Mouse (Mus musculus): Measurements from ENCODE around the gene Proca1.

DNA sequence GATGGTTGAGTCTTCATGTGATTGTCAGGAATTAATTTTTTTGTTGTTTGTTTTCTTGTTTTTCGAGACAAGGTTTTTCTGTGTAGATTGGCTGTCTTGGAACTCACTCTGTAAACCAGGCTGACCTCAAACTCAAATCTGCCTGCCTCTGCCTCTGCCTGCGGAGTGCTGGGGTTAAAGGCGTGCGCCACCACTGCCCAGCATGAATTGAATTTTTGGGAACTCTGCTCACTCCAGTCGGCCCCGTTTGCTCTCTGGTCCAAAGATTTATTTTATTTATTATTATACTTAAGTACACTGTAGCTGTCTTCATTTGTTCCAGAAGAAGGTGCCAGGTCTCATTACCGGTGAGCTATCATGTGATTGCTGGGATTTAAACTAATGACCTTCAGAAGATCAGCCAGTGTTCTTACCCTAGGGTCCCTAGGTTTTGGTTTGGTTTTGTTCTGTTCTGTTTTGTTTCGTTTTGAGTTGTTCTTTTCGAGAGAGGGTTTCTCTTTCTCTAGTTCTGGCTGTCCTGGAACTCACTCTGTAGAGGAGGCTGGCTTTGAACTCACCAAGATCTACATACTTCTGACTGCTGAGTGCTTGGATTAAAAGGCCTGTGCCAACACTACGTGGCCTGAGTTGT, 9.2 kb upstream of the Proca1 start:
- no peak for TF ChIP-seq CTCF (IDR thresholded peaks at IDR 0.05; ENCODE audit: low read depth, low read length)
- no peak for TF ChIP-seq POLR2A (IDR thresholded peaks at IDR 0.05; ENCODE audit: insufficient read depth, low read length)

Data from ES-Bruce4 (cell line).